Mouse (Mus musculus) forebrain, embryonic 11.5 days (tissue): ENCODE data around the gene Tmem53. TPM values are rescaled to one million over a fixed set of nuclear protein-coding genes. Genes with fewer than 3 reads are reported as not detected.

Source experiments
- polyA plus RNA-seq: library from polyadenylated mRNA; unstranded; fragments of >200 nt; fragmentation: Nextera tagmentation; extraction: Ambion mirVana; gene quantifications from 2 replicates; pipeline ENCODE4 v1.2.1, GENCODE M21; 2014

The Tmem53 gene
- polyA plus RNA-seq, 1 experiment from 2014 or later, result 6.4 TPM

Other genes starting within 250 kb of the Tmem53 start
- 45.7 and 47.5 TPM in 2 replicates for gene Eif2b3, start 232.5 kb upstream of the Tmem53 start, polyA plus RNA-seq
- 5.8 and 6.4 TPM in 2 replicates for gene Ptch2, start 155.9 kb upstream of the Tmem53 start, polyA plus RNA-seq
- 4.1 and 6.5 TPM in 2 replicates for gene Btbd19, start 126.2 kb upstream of the Tmem53 start, polyA plus RNA-seq
- not detected in 2 replicates for gene Tctex1d4, start 125.2 kb upstream of the Tmem53 start, polyA plus RNA-seq
- gene Plk3, start 118.0 kb upstream of the Tmem53 start, polyA plus RNA-seq, result 16.0 and 17.4 TPM in 2 replicates
- 797 and 841 TPM in 2 replicates for gene Rps8, start 95.7 kb upstream of the Tmem53 start, polyA plus RNA-seq
- 111 and 116 TPM in 2 replicates for gene Kif2c, start 69.3 kb upstream of the Tmem53 start, polyA plus RNA-seq
- 0.49 TPM in 1 of 2 replicates, not detected in the other for gene Armh1, start 174 bp downstream of the Tmem53 start, polyA plus RNA-seq
- gene Rnf220, start 245.1 kb downstream of the Tmem53 start, polyA plus RNA-seq, result 92.3 and 95.1 TPM in 2 replicates